Mouse (Mus musculus) lung, postnatal 14 days (tissue): Measurements from ENCODE around the gene Mcf2l.
A peak's percentile ranks its signal among the peaks of the same experiment; 100 is the strongest.

Experiments used
- DNase-seq: peaks from one replicate; pipeline ENCODE4 v3.0.0; 2021

The Mcf2l gene

DNA sequence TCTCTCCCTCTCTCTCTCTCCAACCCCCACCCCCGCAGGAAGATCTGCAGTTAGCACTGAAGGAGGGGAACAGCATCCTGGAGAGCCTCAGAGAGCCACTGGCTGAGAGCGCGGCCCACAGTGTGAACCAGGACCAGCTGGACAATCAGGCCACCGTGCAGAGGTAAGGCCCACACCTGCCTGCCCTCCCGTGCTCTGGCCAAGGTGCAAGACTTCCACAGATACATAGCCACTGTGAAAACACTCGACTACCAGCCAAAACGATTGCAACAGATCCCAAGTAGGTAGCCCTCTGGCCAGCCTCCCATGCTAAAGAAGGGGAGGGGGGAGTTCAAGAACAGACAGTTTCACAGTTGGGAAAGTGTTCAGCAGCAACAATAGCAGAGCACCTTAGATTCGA lies 124.7 kb downstream of the Mcf2l start:
- DNase-seq = no peak

DNA sequence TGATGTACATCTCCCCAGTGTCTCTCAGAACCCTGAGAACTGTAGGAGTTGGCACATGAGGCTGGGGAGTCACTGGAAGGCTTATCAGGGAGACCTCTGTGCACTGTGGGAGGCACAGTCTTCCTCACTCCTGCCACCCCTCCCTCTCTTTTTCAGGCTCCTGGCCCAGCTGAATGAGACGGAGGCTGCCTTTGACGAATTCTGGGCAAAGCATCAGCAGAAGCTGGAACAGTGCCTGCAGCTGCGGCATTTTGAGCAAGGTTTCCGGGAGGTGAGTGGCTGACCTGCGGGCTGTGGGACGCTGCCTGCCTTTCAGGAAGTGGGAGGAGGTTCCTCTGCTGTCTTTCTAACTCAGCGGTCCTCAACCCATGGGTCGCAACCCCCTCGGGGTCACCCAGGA lies 126.2 kb downstream of the Mcf2l start:
- DNase-seq = no peak

DNA sequence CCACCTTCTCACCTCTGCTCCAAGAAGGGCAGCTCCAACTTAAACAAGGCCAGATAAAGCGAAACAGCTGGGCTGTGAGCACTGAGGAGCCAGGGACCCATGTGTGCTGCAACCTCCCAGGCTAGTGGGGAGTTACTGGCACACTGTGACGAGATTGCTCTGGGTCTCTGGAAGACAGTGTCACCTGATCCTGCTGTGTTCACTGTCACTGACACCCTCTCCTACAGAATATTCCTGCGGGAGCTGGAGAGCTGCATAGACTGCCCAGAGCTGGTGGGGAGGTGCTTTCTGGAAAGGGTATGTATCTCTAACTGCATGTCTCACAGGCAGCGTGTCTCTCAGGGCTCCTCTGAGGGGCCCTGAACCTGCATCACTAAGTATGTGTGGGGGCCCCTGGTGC lies 133.9 kb downstream of the Mcf2l start:
- no peak for DNase-seq

DNA sequence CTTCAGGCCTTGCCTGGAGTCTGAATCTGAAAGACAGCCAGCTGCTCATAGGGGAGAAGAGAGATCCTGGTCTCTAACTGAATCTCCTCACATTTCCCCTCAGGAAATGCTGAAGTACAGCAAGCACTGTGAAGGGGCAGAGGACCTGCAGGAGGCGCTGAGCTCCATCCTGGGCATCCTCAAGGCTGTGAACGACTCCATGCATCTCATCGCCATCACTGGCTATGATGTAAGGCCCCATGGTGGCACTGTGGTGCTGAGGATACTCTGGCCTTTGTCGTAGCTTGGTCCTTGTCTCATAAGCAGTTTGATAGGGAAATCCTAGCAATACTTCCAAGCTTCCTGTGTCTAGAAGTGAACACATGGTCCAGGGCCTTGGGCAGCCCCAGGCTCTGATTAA lies 136.7 kb downstream of the Mcf2l start:
- peak; percentile 17 for DNase-seq

DNA sequence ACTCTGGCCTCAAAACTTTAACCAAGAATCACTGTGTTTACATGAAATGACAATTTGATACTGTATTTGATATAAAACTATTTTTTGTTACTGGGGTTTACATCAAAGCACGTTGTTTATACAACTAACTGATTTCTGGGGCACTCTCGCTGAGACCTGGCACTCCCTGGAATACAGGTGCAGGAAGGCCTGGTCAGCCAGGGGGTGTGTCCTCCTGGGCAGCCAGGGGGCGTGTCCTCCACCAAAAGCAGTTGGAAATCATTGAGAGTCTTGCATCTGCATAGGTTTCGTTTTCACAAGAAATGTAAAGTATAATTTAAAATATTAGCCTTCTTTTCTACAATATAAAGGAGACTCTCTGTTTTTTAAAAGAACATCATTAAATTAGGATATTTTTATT lies 146.0 kb downstream of the Mcf2l start:
- DNase-seq = peak; percentile 21

DNA sequence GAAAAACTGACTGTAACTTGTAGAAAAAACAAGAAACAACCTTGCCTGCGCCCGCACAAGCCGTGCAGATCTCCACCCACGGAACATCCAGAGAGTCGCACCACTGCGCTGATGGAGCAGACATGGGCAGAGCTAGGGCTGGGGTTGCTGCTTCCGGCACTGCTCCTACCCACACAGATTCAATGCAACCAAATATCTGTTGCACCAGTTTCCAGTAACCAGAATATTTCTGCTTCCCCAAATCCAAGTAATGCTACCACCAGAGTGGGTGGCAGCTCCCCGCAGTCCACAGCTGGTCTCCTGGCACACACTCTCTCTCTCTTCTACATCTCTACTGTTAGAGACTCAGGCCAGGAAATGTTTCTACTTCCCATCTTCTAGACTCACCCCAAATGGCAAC lies 148.2 kb downstream of the Mcf2l start:
- no peak for DNase-seq

DNA sequence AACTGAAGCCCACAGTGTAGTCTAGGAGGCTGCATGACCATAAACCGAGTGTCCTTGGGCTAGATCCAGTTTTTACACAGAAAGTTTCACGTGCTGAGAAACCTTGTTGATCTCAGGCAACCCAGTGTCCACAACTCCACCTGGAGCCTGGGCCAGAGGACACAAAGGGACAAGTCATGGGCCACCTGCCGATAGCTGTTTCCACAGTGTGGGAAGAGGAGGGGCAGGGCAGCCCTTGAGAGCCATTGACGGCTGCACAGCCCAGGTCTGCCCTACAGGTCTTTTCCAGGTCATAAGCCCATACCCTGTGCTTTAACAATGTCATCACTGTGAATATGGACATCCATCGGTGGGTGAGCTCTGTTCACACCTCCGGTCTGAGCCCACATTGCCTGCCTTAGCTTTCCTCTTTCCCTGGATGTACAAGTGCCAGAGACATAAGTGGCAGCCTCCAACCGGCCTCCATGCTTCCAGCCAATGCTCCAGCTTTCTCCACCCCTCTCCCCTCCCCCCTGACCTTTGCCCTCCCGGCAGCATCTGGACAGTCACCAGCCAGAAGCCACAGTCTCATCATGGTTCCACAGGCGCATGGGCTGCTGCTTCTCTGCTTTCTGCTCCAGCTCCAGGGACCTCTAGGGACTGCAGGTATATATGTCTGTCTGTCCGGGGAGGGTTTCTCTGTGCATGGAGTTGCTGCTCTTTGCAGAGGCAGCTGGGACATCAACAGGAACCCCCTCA lies 152.1 kb downstream of the Mcf2l start, which contains the start of gene F7:
TSS of gene F7 (plus strand) at position 548 of the 738 bp plus-strand sequence.
- DNase-seq = peak; percentile 39

DNA sequence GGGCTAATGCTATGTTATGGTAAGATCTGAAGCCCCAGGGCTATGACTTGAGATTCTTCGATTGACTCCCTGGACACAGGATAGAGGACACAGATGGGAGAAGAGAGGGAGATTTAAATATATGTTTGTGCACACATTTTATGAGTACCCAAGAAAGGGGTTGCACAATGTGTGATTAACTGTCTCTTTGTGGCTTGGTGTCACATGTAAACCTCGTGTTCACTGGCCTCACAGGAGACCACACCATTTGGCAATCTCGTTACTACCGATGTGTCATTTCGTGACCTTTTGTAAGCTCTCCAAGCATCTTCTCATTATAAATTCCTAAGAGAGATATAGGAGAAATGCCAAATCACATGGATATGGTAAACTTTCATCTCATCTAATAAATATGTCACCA lies 154.0 kb downstream of the Mcf2l start:
- DNase-seq = no peak

DNA sequence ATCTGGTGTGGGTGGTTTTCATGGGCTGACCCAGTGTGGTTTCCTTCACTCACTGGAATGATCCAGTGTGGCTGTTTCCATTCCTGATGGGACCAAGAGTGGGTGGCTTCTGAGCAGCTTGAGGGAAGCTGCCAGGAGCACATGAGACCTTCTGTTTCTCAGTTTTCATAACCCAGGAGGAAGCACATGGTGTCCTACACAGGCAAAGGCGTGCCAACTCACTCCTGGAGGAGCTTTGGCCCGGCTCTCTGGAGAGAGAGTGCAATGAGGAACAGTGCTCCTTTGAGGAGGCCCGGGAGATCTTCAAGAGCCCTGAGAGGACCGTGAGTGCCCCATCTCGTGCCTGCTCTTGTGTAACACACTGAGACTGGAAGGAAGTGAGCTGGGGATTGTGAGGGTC lies 154.9 kb downstream of the Mcf2l start:
- DNase-seq = peak; percentile 63

DNA sequence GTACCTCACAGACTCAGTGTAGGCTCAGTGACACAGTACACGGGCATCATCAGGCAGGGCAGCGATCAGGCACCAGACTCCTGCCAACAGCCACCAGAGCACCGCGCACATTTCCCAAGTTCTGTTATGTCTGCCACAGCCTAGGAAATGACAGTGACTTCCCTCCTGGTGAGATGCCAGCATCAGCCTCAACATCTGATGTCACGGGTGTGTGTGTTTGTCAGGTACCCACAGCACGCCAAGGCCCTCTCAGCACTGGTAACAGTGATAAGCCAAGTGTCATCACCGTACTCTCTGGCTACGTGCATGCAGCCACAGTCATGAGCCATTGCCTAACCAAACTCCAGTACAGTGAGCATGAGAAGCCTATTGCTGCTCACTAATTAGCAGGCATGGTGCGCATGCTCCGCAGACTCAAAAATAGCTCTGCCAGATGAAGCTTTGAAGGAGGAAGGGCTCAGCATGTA lies 162.8 kb downstream of the Mcf2l start:
- DNase-seq = no peak

- peak; percentile 13 for DNase-seq
Measured at GRCm38 (mm10) chr8:13037015-13037414, 163.4 kb downstream of the Mcf2l start, which contains the start of gene F10. Gene F10, plus strand, starts transcription at chr8:13037308.

GRCm38 (mm10) chr8:13037569-13037968 lies 164.0 kb downstream of the Mcf2l start:
- no peak for DNase-seq

DNA sequence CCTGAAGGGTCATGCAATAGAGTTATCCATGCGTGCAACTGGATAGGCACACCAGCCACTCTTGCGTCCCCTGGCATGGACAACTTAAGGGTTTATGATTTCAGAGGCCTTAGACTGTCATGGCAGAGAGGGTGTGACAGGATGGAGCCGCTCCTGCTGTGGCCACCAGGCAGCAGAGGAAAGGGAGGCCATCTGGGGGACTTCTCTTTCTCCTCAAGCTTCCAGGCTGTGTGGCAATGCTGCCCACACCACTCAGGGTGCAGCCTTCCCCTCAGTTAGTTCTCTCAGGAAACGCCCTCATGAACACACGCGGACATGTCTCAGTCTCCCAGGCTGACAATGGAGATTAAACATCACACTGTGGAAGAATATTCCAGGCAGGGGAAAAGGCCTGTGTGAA lies 165.4 kb downstream of the Mcf2l start:
- DNase-seq = no peak

GRCm38 (mm10) chr8:13041459-13041858 lies 167.9 kb downstream of the Mcf2l start:
- DNase-seq = no peak

GRCm38 (mm10) chr8:13047652-13048051 lies 174.0 kb downstream of the Mcf2l start:
- DNase-seq = no peak

GRCm38 (mm10) chr8:13050550-13050949 lies 176.9 kb downstream of the Mcf2l start:
- no peak for DNase-seq

DNA sequence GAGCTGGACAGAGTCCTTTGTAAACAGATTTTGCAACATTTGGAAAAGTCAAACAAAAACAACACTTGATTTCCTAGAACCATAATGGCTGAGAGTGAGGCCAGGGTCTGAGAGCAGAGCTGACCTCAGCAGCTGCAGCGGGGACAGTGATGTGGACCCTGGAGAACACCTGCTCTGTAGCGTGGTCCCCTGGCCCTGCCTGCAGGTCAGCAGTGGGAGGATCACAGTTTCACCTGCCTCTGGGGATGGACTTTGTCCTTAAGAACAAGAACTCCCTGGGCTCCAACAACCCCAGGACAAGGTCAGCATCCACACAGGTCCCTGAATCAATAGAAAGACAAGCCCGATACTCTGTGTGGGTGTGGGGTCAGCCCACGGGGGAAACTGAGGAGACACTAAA lies 183.7 kb downstream of the Mcf2l start:
- no peak for DNase-seq

DNA sequence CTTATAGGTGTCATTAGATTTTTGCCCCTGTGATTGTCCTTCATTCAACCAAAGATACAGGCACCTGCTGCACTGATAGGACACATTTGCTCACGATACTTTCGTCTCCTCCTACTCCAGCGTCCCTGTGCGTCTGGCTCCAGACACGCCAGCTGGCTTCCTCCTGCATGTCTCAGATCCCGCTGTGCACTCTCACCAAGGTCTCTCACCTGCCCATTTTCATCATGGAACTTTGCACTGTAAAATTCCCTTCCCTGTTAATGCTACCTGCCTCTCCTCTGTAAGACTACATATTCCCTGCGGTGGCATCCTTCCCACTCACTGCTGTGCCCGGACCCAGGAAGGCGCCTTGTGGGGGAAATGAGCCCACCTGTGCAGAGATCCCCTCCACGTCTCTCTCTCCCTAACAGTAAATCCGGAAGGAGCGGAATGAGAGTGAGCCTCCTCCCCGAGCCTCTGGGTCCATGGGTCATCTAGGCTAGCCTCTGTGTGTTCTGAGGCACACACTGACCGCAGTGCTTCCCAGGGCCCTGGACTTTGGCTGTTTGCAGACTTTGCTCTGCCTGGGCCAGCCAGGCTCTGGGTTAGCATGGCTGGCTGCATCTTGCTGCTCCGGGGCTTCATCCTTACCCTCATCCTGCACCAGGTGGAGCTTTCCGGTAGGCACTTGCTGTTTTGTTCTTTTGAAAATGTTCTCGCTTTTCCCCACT lies 187.0 kb downstream of the Mcf2l start, which contains the start of gene Proz:
TSS of gene Proz (plus strand) at position 474 of the 710 bp plus-strand sequence.
- no peak for DNase-seq

- DNase-seq = peak; percentile 13
Measured at GRCm38 (mm10) chr8:13063112-13063511, 189.5 kb downstream of the Mcf2l start.
